Mouse (Mus musculus) cortical plate, adult 2 months (tissue): ENCODE measurements around the gene Cdk7.

ENCODE experiments used
- CTCF ChIP-seq: fragments of 200-500 bp; IDR thresholded peaks from 2 replicates; pipeline ENCODE4 v1.5.1; 2011; ENCODE audit warnings: mild to moderate bottlenecking, control low read depth, low read length; ENCODE audit not compliant: insufficient read depth; ENCODE audit errors: extremely low read depth
- POLR2A ChIP-seq: fragments of 200-500 bp; IDR thresholded peaks from 2 replicates; pipeline ENCODE4 v1.6.1; 2011; ENCODE audit warnings: mild to moderate bottlenecking, low read length, control low read depth; ENCODE audit not compliant: insufficient read depth; ENCODE audit errors: extremely low read depth

DNA sequence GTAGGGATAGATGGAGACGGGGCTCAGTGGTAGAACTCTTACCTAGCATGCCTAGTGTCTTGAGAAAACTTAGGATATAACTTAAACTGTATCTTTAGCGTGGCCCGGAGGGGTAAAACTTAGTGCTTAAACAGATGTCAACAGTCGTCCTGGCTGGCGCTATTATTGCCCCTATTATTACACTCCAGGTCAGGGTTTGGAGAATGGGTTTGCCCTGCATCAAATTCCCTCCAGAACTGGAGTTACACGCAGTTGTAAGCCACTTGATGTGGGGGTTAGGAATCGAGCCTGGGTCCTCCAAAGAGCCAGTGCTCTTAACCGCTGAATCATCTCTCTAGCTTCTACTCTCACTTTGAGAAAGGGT lies 45.3 kb upstream of the Cdk7 start:
- TF ChIP-seq CTCF (no peak), POLR2A (no peak)
